Mouse (Mus musculus): Measurements from ENCODE around the gene Hilpda. TPM values are rescaled to one million over a fixed set of nuclear protein-coding genes. Genes with fewer than 3 reads are reported as not detected.

Gene Hilpda
- polyA plus RNA-seq (2015; fragmentation: Nextera tagmentation; extraction: Ambion mirVana), result 45.6 and 46.2 TPM in 2 replicates

DNA sequence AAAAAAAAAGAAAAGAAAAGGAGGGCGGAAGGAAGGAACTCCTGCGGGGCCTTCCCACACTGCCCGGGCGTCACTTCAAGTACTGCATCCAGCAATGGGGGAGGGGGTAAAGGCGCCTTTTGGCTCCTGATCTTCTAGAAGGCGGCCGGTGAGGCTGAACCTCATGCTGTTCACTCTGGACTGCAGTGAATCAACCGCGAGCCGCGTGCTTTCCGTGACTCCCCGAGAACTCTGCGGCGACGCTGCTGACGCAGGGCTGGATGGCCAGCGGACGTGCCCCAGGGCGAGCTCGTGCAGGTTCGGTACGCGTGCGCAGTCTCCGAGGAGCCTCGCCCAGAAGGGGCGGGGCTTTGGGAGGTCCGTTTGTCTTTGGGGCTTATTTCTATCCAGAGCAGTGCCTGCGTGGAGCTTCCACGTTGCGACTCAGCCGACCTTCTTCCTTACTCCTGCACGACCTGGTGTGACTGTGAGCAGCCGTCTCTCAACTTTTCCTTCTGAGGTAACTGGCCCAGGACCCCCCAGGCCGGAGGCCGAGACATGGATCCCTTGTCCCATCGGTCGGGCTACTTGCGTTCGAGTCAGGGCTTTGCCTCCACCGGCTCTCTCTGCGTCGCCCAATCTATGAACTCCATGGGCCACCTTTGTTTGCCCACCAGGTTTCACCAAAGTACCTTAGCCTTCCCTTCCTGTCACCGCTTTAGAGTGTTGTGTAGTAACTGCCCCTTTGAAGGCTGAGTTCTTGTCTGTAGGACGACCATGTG is at the start of gene Hilpda:
Gene Hilpda, plus strand, starts transcription at position 177 of the 761 bp plus-strand sequence.
- Histone ChIP-seq H3K9ac (peak within 1 kb of the TSS; percentile 78), H3K27ac (peak within 1 kb of the TSS; percentile 90), H3K4me3 (peak within 1 kb of the TSS; percentile 79), H3K4me2 (peak within 1 kb of the TSS; percentile 82), H3K9me3 (no peaks in the 10 kb centered on the region), H3K4me1 (peaks cover 25% of the 10 kb centered on the region), H3K27me3 (no peaks in the 10 kb centered on the region), H3K36me3 (peaks cover 5% of the 10 kb centered on the region)
- under 1% methylated on average over 46 of the region's 46 CpGs for WGBS
- peak; percentile 96 for ATAC-seq (ENCODE audit: borderline replicate concordance, extremely low read depth, low FRiP score, low TSS enrichment)

DNA sequence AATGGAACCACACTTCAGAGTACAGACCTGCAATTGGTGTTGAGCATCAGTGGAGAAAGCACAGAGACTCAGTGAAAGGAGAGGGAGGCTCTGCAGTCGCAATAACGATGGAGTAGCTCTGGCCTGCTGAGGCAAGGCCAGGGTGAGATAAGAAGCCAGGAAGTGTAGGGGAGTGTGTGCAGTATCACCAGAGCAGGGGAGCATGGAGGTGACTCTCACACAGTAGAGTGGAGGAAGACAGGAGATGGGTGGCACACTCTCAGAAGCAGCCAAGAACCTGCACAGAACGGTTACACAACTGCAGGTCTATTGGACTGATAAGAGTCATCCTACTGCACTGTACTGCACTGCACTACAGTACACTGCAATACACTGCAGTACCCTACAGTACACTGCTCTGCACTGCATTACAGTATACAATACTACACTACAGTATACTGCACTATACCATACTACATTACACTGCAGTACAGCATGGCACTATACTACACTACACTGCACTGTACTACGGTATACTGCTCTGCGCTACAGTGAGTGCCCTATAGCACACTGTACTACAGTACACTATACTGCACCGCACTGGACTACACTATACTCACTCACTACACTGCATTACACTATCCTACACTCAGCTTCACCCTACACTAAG is 42.9 kb upstream of the Hilpda start:
- Histone ChIP-seq H3K36me3 (no peaks in the 10 kb centered on the region), H3K4me1 (no peaks in the 10 kb centered on the region), H3K9ac (no peak overlapping the region), H3K27me3 (no peaks in the 10 kb centered on the region), H3K27ac (no peak overlapping the region), H3K4me3 (no peak overlapping the region), H3K4me2 (no peak overlapping the region), H3K9me3 (no peaks in the 10 kb centered on the region)
- 74% methylated on average over 6 of the region's 6 CpGs for WGBS
- no peak for ATAC-seq (ENCODE audit: borderline replicate concordance, extremely low read depth, low FRiP score, low TSS enrichment)

DNA sequence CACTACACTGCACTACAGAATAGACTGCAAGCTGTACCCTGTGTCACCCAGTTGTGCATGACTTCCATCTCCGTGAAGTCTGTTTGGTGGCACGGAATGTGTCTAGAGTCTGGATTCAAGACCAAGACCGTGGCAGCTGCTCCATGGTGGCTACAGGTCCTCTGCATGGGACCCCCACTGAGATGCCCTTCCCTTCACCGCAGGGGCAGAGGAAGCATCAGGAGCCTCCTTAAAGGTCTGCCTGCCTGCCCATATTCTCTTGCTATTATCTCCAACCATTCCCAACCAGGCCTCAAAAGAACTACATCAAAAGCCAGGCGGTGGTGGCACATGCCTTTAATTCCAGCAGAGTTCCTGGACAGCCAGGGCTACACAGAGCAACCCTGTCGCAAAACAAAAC is 41.9 kb upstream of the Hilpda start:
- no peak overlapping the region for H3K27ac ChIP-seq
- H3K9ac ChIP-seq, result no peak overlapping the region
- WGBS, result 62% methylated on average over 6 of the region's 6 CpGs
- no peaks in the 10 kb centered on the region for H3K9me3 ChIP-seq
- H3K4me2 ChIP-seq, result no peak overlapping the region
- ATAC-seq (ENCODE audit: borderline replicate concordance, extremely low read depth, low FRiP score, low TSS enrichment), result no peak
- no peak overlapping the region for H3K4me3 ChIP-seq
- H3K4me1 ChIP-seq, result no peaks in the 10 kb centered on the region
- H3K36me3 ChIP-seq, result no peaks in the 10 kb centered on the region
- H3K27me3 ChIP-seq, result no peaks in the 10 kb centered on the region

GRCm38 (mm10) chr6:29231799-29232198 is 40.5 kb upstream of the Hilpda start:
- ATAC-seq (ENCODE audit: borderline replicate concordance, extremely low read depth, low FRiP score, low TSS enrichment), result no peak
- WGBS, result 68% methylated on average over 3 of the region's 3 CpGs
- H3K9ac ChIP-seq, result no peak overlapping the region

GRCm38 (mm10) chr6:29232321-29232720 is 40.0 kb upstream of the Hilpda start:
- Histone ChIP-seq H3K27me3 (no peaks in the 10 kb centered on the region), H3K4me2 (no peak overlapping the region), H3K4me1 (no peaks in the 10 kb centered on the region), H3K36me3 (no peaks in the 10 kb centered on the region), H3K9ac (no peak overlapping the region), H3K9me3 (no peaks in the 10 kb centered on the region), H3K4me3 (no peak overlapping the region), H3K27ac (no peak overlapping the region)
- 63% methylated on average over 6 of the region's 6 CpGs for WGBS
- ATAC-seq (ENCODE audit: borderline replicate concordance, extremely low read depth, low FRiP score, low TSS enrichment), result no peak

More at GRCm38 (mm10) chr6:29231799-29232198, 40.5 kb upstream of the Hilpda start:
- H3K36me3 ChIP-seq, result no peaks in the 10 kb centered on the region
- no peaks in the 10 kb centered on the region for H3K27me3 ChIP-seq
- no peak overlapping the region for H3K27ac ChIP-seq
- no peak overlapping the region for H3K4me2 ChIP-seq
- H3K4me1 ChIP-seq, result no peaks in the 10 kb centered on the region
- no peaks in the 10 kb centered on the region for H3K9me3 ChIP-seq
- H3K4me3 ChIP-seq, result no peak overlapping the region

- Histone ChIP-seq H3K27me3 (no peaks in the 10 kb centered on the region), H3K27ac (no peak overlapping the region), H3K9me3 (no peaks in the 10 kb centered on the region), H3K4me1 (no peaks in the 10 kb centered on the region), H3K36me3 (no peaks in the 10 kb centered on the region), H3K9ac (no peak overlapping the region), H3K4me3 (no peak overlapping the region), H3K4me2 (no peak overlapping the region)
- ATAC-seq (ENCODE audit: borderline replicate concordance, extremely low read depth, low FRiP score, low TSS enrichment), result no peak
- 61% methylated on average over 3 of the region's 3 CpGs for WGBS
These were observed 38.6 kb upstream of the Hilpda start for GRCm38 (mm10) chr6:29233710-29234109.

DNA sequence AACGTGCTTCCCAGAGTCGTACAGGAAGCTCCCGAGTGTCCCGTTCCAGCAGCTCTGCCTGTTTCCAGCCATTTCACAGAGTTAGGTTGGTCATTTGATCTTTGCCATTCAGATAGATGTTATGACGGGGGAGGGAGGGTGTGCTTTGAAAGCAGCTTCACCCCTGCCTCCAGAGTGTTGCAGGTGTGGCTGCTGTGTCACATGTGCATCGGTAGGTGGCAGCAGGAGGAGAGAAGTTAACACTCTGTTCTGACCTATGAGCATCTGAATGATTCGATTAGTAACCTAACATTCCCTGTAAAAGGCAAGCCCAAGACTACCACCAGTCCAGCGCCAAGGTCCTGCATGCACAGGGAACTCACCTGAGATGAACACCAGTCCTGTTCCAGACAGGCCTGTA is 38.0 kb upstream of the Hilpda start:
- no peak for ATAC-seq (ENCODE audit: borderline replicate concordance, extremely low read depth, low FRiP score, low TSS enrichment)
- H3K4me2 ChIP-seq, result no peak overlapping the region
- no peak overlapping the region for H3K27ac ChIP-seq

DNA sequence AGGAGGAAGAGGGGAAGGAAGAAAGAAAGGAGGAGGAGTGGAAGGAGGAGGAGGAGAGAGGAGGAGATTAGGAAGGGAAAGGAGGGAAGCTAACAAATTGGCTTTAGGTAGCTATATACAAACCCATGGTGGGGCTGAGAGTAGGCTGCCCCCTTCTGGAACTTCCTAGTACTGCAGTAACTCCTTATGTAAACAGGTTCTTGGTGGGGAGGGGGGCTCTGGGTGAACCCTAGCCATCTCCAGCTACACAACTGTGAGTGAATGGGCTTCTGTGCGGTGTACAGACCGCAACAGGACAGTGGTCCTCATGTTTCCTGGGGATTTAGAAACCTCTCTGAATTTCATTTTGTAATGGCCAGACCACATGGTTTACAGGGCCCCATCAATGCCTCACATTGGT is 31.5 kb upstream of the Hilpda start:
- H3K4me1 ChIP-seq, result 0 out of 2 replicates have a peak, but pooled peaks cover 6% of the 10 kb centered on the region

More for the DNA sequence above, 38.0 kb upstream of the Hilpda start:
- H3K9me3 ChIP-seq, result no peaks in the 10 kb centered on the region
- WGBS, result 44% methylated on average over 8 of the region's 8 CpGs
- H3K9ac ChIP-seq, result no peak overlapping the region
- no peaks in the 10 kb centered on the region for H3K4me1 ChIP-seq
- no peaks in the 10 kb centered on the region for H3K27me3 ChIP-seq
- H3K4me3 ChIP-seq, result no peak overlapping the region
- no peaks in the 10 kb centered on the region for H3K36me3 ChIP-seq

GRCm38 (mm10) chr6:29241697-29242096 is 30.6 kb upstream of the Hilpda start:
- 69% methylated on average over 2 of the region's 2 CpGs for WGBS
- H3K4me2 ChIP-seq, result no peak overlapping the region
- H3K27me3 ChIP-seq, result no peaks in the 10 kb centered on the region; the same call in 1 of the 2 replicates
- H3K36me3 ChIP-seq, result no peaks in the 10 kb centered on the region
- no peak for ATAC-seq (ENCODE audit: borderline replicate concordance, extremely low read depth, low FRiP score, low TSS enrichment)
- H3K9ac ChIP-seq, result no peak overlapping the region
- H3K27ac ChIP-seq, result no peak overlapping the region
- H3K4me3 ChIP-seq, result no peak overlapping the region
- 0 out of 2 replicates have a peak, but pooled peaks cover 6% of the 10 kb centered on the region for H3K4me1 ChIP-seq
- H3K9me3 ChIP-seq, result no peaks in the 10 kb centered on the region

More for the DNA sequence above, 31.5 kb upstream of the Hilpda start:
- Histone ChIP-seq H3K27me3 (no peaks in the 10 kb centered on the region; the same call in 1 of the 2 replicates), H3K4me3 (no peak overlapping the region), H3K27ac (no peak overlapping the region), H3K9me3 (no peaks in the 10 kb centered on the region), H3K9ac (no peak overlapping the region), H3K4me2 (no peak overlapping the region), H3K36me3 (no peaks in the 10 kb centered on the region)
- 31% methylated on average over 2 of the region's 2 CpGs for WGBS
- no peak for ATAC-seq (ENCODE audit: borderline replicate concordance, extremely low read depth, low FRiP score, low TSS enrichment)

- 62% methylated on average over 1 of the region's 1 CpGs for WGBS
These were observed 30.0 kb upstream of the Hilpda start for GRCm38 (mm10) chr6:29242265-29242664.

DNA sequence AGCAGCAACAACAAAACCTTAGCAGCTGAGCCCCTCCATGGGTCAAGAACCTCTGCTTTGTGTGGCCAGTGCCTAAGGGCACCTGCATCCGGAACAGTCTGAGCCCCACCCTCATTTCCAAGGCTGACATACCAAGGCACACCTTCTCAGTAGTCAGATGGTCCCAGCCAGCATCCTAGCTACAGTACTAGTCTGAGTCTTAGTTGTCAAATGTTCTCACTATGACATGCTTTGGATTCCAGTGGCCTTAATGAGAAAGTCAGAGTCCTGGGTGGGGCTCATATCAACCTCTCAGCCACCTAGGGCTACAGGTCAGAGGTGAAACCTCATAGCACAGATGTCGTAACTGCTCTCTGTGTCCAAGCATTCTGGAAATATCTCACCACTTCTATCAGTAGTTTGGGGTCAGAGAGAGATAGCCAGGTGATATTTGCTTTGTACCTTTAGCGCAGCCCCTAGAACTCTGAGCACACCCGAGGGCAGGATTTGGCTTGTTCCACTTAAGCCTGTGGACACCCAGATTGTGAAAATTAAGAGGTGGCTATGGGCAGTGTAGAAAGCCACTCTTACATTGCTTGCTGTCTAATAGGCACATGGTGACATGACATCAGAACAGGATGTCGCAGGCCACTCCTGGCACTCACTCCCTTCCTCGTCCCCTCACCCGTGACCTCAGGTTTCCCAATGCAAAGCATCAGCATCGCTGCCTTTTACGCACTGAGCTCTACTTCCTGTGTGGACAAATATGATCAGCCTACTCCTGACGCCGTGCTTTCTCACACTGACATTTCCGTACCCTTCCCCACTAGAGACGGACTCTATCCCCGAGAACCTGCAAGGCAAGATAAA is 26.8 kb upstream of the Hilpda start:
- no peak overlapping the region for H3K4me3 ChIP-seq
- no peaks in the 10 kb centered on the region for H3K9me3 ChIP-seq
- H3K9ac ChIP-seq, result no peak overlapping the region
- no peak overlapping the region for H3K4me2 ChIP-seq
- ATAC-seq (ENCODE audit: borderline replicate concordance, extremely low read depth, low FRiP score, low TSS enrichment), result no peak
- no peaks in the 10 kb centered on the region; the same call in 1 of the 2 replicates for H3K27me3 ChIP-seq
- 0 out of 2 replicates have a peak, but pooled peaks cover 6% of the 10 kb centered on the region for H3K4me1 ChIP-seq
- WGBS, result 32% methylated on average over 14 of the region's 14 CpGs
- H3K27ac ChIP-seq, result no peak overlapping the region
- no peaks in the 10 kb centered on the region for H3K36me3 ChIP-seq

More at GRCm38 (mm10) chr6:29242265-29242664, 30.0 kb upstream of the Hilpda start:
- Histone ChIP-seq H3K27ac (no peak overlapping the region), H3K9ac (no peak overlapping the region), H3K27me3 (no peaks in the 10 kb centered on the region; the same call in 1 of the 2 replicates), H3K4me2 (no peak overlapping the region), H3K9me3 (no peaks in the 10 kb centered on the region), H3K4me3 (no peak overlapping the region), H3K4me1 (0 out of 2 replicates have a peak, but pooled peaks cover 6% of the 10 kb centered on the region), H3K36me3 (no peaks in the 10 kb centered on the region)
- ATAC-seq (ENCODE audit: borderline replicate concordance, extremely low read depth, low FRiP score, low TSS enrichment), result no peak
